Mouse (Mus musculus) spleen, adult 2 months (tissue): ENCODE data around the gene Dnaic2. TPM values are rescaled to one million over a fixed set of nuclear protein-coding genes. Genes with fewer than 3 reads are reported as not detected.

Source experiments
- DNase-seq, 2 experiments: peaks; one replicate each; pipeline versions ENCODE4 v3.0.0 to v3.0.0-alpha.2; 2012 to 2021; ENCODE audit warnings: low spot score in 2 of 2, low read depth in 1 of 2
- H3K27ac ChIP-seq: fragments of 200-500 bp; 2 replicates; pipeline ENCODE4 v1.5.1; 2012; ENCODE audit warnings: low read length, inconsistent platforms; ENCODE audit not compliant: insufficient read depth
- H3K27me3 ChIP-seq: fragments of 200-500 bp; 2 replicates; pipeline ENCODE4 v1.6.1; 2012; ENCODE audit warnings: mild to moderate bottlenecking, moderate library complexity, low read length, inconsistent platforms; ENCODE audit not compliant: control insufficient read depth, insufficient read depth
- H3K36me3 ChIP-seq: fragments of 200-500 bp; 2 replicates; pipeline ENCODE4 v1.6.1; 2012; ENCODE audit warnings: mild to moderate bottlenecking, low read length, inconsistent platforms; ENCODE audit not compliant: control insufficient read depth, insufficient read depth
- H3K4me1 ChIP-seq: fragments of 200-500 bp; 2 replicates; pipeline ENCODE4 v1.6.1; 2011; ENCODE audit warnings: inconsistent platforms; ENCODE audit not compliant: control insufficient read depth, insufficient read depth, insufficient read length
- H3K4me3 ChIP-seq: fragments of 200-500 bp; 2 replicates; pipeline ENCODE4 v1.5.1; 2011; ENCODE audit warnings: mild to moderate bottlenecking, inconsistent platforms; ENCODE audit not compliant: insufficient read depth, insufficient read length; ENCODE audit errors: extremely low read depth
- CTCF ChIP-seq: fragments of 200-500 bp; IDR thresholded peaks from 2 replicates; pipeline ENCODE4 v1.5.1; 2011; ENCODE audit warnings: mild to moderate bottlenecking, inconsistent platforms; ENCODE audit not compliant: insufficient read depth, insufficient read length, insufficient replicate concordance; ENCODE audit errors: extremely low read depth
- POLR2A ChIP-seq: fragments of 200-500 bp; IDR thresholded peaks from 2 replicates; pipeline ENCODE4 v1.6.1; 2011; ENCODE audit warnings: low read depth, low read length, inconsistent platforms
- WGBS: fragments of 180-500 bp; shearing (Covaris S2); methylation state at CpG from one replicate; pipeline ENCODE4 v1.1.7; 2018; 5-methylcytosine and 5-hydroxymethylcytosine counted together
- polyA plus RNA-seq: library from polyadenylated mRNA; depleted of rRNA; stranded (reverse); fragments of >200 nt; gene quantifications from 2 replicates; pipeline ENCODE4 v1.2.3, GENCODE M21; 2012

The Dnaic2 gene
- polyA plus RNA-seq, 1 experiment = 0.39 TPM

GRCm38 (mm10) chr11:114729832-114730363 lies 2.7 kb downstream of the Dnaic2 start:
- H3K4me1 ChIP-seq = peaks cover 7% of the 10 kb centered on the region; the same call in 1 of the 2 replicates
- no peaks in the 10 kb centered on the region for H3K27me3 ChIP-seq
- 80% methylated on average over 6 of the region's 6 CpGs for WGBS
- no peak overlapping the region for H3K4me3 ChIP-seq
- TF ChIP-seq POLR2A = no peak
- TF ChIP-seq CTCF = no peak
- no peak overlapping the region for H3K27ac ChIP-seq
- no peak for DNase-seq
- H3K36me3 ChIP-seq = no peaks in the 10 kb centered on the region

DNA sequence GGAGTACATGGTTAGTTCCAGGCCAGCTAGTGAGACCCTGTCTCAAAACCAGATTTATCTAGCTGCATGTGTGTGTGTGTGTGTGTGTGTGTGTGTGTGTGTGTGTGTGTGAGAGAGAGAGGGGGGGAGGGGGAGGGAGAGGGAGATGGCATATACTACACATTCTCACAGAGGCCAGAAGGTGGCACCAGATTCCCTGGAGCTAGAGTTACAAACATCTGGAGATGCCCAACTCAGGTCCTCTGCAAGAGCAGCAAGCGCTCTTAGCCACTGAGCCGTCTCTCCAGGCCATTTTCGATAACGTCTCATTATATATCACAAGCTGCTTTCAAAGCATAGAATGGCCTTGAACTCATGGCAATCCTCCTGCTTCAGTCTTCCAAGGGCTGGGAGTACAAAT lies 4.5 kb downstream of the Dnaic2 start:
- no peaks in the 10 kb centered on the region for H3K27me3 ChIP-seq
- DNase-seq = no peak
- WGBS = 87% methylated on average over 4 of the region's 4 CpGs
- H3K4me3 ChIP-seq = no peak overlapping the region
- peaks cover 7% of the 10 kb centered on the region; the same call in 1 of the 2 replicates for H3K4me1 ChIP-seq
- no peak overlapping the region for H3K27ac ChIP-seq
- no peaks in the 10 kb centered on the region for H3K36me3 ChIP-seq
- TF ChIP-seq POLR2A (no peak), CTCF (no peak)

GRCm38 (mm10) chr11:114732890-114733289 lies 5.7 kb downstream of the Dnaic2 start:
- H3K4me3 ChIP-seq = no peak overlapping the region
- no peaks in the 10 kb centered on the region for H3K27me3 ChIP-seq
- 80% methylated on average over 22 of the region's 22 CpGs for WGBS
- H3K4me1 ChIP-seq = no peaks in the 10 kb centered on the region
- DNase-seq = no peak
- no peak overlapping the region for H3K27ac ChIP-seq
- no peak for TF ChIP-seq CTCF
- H3K36me3 ChIP-seq = no peaks in the 10 kb centered on the region

DNA sequence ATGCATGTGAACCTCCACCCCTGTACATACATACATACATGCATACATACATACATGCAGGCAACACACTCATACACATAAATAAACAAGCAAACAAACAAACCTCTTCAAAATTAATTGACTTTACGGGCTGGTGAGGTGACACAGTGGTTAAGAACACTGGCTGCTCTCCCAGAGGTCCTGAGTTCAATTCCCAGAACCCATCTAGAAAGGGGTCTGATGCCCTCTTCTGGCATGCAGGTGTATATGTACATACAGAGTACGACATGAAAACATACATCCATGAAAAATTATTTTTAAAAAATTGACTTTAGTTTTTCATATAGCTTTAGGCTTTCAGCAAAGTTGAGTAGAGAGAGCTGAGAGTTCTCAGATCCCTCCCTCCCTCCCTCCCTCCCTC lies 8.9 kb downstream of the Dnaic2 start:
- Histone ChIP-seq H3K36me3 (no peaks in the 10 kb centered on the region), H3K4me3 (no peak overlapping the region), H3K4me1 (peaks cover 12% of the 10 kb centered on the region; the same call in 1 of the 2 replicates), H3K27ac (no peak overlapping the region), H3K27me3 (no peaks in the 10 kb centered on the region)
- WGBS = 71% methylated on average over 2 of the region's 2 CpGs
- no peak for DNase-seq
- TF ChIP-seq CTCF = no peak
- no peak for TF ChIP-seq POLR2A

DNA sequence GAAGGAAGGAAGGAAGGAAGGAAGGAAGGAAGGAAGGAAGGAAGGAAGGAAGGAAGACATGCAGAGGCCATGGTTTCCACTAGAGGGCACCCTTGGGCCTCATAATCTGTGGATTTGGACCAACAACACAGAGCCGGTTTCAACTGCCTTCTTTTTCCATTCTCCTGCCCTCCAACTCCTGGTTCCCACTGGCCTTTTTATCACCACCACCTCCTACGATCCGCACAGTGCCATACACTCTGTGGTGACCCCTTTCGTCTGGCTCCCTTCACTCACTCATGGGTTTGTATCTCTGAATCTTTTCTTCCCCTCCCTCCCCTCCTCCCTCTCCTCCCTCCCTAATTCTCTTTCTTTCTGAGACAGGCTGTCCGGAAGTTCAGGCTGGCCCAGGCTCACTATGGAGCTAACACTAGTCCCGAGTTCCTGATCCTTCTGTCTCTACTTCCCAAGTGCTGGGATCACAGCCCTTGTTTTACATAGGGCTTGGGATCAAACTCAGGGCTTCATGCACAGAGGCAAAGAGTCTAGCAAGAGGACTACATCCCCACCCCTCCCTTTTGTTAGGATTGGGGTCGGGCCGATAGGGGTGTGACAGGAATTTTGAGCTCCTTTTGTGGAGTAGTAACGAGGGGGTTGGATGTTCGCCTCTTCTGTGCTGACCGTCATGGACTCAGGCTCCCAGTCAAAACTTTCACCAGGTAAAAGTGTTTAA lies 9.9 kb downstream of the Dnaic2 start:
- Histone ChIP-seq H3K4me1 (peaks cover 17% of the 10 kb centered on the region; the same call in 1 of the 2 replicates), H3K27ac (no peak overlapping the region), H3K4me3 (no peak overlapping the region), H3K36me3 (no peaks in the 10 kb centered on the region), H3K27me3 (no peaks in the 10 kb centered on the region)
- 77% methylated on average over 11 of the region's 11 CpGs for WGBS
- DNase-seq = no peak
- TF ChIP-seq CTCF = peak; percentile 32; the same call in 1 of the 2 replicates
- TF ChIP-seq POLR2A = no peak

GRCm38 (mm10) chr11:114740598-114740997 lies 13.4 kb downstream of the Dnaic2 start:
- TF ChIP-seq CTCF (no peak), POLR2A (no peak)
- H3K4me3 ChIP-seq = peak overlapping the region; percentile 35; the same call in 1 of the 2 replicates
- peak overlapping the region; percentile 75 for H3K27ac ChIP-seq
- H3K36me3 ChIP-seq = no peaks in the 10 kb centered on the region
- WGBS = 12% methylated on average over 10 of the region's 10 CpGs
- H3K4me1 ChIP-seq = peaks cover 17% of the 10 kb centered on the region; the same call in 1 of the 2 replicates
- no peaks in the 10 kb centered on the region for H3K27me3 ChIP-seq
- peak; percentile 44 to 59 for DNase-seq

- 42% methylated on average over 6 of the region's 6 CpGs for WGBS
- DNase-seq = no peak
- Histone ChIP-seq H3K4me3 (no peak overlapping the region), H3K4me1 (peaks cover 17% of the 10 kb centered on the region; the same call in 1 of the 2 replicates), H3K36me3 (no peaks in the 10 kb centered on the region), H3K27ac (peak overlapping the region; percentile 62), H3K27me3 (no peaks in the 10 kb centered on the region)
- TF ChIP-seq POLR2A = no peak
- no peak for TF ChIP-seq CTCF
Measured at GRCm38 (mm10) chr11:114741451-114741850, 14.2 kb downstream of the Dnaic2 start.
